Mouse (Mus musculus): ENCODE results near the gene Rassf7.

The Rassf7 gene

GRCm38 (mm10) chr7:141215101-141215879 is at the start of gene Rassf7:
Gene Rassf7 (plus strand): TSS chr7:141215860.
- DNase-seq (ENCODE audit: low spot score) = peak; percentile 91

- DNase-seq (ENCODE audit: low spot score) = peak; percentile 75
These were observed 47.7 kb upstream of the Rassf7 start for GRCm38 (mm10) chr7:141167901-141168517.

- DNase-seq (ENCODE audit: low spot score) = peak; percentile 68
These were observed 47.1 kb upstream of the Rassf7 start for GRCm38 (mm10) chr7:141168518-141168953.

GRCm38 (mm10) chr7:141169300-141169699 is 46.4 kb upstream of the Rassf7 start:
- DNase-seq (ENCODE audit: low spot score) = no peak

GRCm38 (mm10) chr7:141169866-141170265 is 45.8 kb upstream of the Rassf7 start:
- no peak for DNase-seq (ENCODE audit: low spot score)

GRCm38 (mm10) chr7:141172116-141173006 is 43.3 kb upstream of the Rassf7 start, which contains the start of gene Rnh1:
Gene Rnh1 (minus strand): TSS chr7:141172857.
- DNase-seq (ENCODE audit: low spot score) = peak; percentile 89

GRCm38 (mm10) chr7:141173323-141173850 is 42.3 kb upstream of the Rassf7 start:
- no peak for DNase-seq (ENCODE audit: low spot score)

GRCm38 (mm10) chr7:141175068-141175467 is 40.6 kb upstream of the Rassf7 start:
- no peak for DNase-seq (ENCODE audit: low spot score)

- DNase-seq (ENCODE audit: low spot score) = peak; percentile 71
These were observed 39.5 kb upstream of the Rassf7 start for GRCm38 (mm10) chr7:141176173-141176572.

GRCm38 (mm10) chr7:141188194-141188593 is 27.5 kb upstream of the Rassf7 start:
- no peak for DNase-seq (ENCODE audit: low spot score)

- no peak for DNase-seq (ENCODE audit: low spot score)
These were observed 26.9 kb upstream of the Rassf7 start for GRCm38 (mm10) chr7:141188733-141189132.

GRCm38 (mm10) chr7:141190220-141190619 is 25.4 kb upstream of the Rassf7 start:
- DNase-seq (ENCODE audit: low spot score) = no peak

- no peak for DNase-seq (ENCODE audit: low spot score)
These were observed 24.6 kb upstream of the Rassf7 start for GRCm38 (mm10) chr7:141191036-141191435.

- DNase-seq (ENCODE audit: low spot score) = no peak
These were observed 23.6 kb upstream of the Rassf7 start for GRCm38 (mm10) chr7:141191796-141192685.

GRCm38 (mm10) chr7:141192776-141193347 is 22.8 kb upstream of the Rassf7 start:
- no peak for DNase-seq (ENCODE audit: low spot score)

- DNase-seq (ENCODE audit: low spot score) = no peak
These were observed 22.3 kb upstream of the Rassf7 start for GRCm38 (mm10) chr7:141193348-141193856.

GRCm38 (mm10) chr7:141193948-141194347 is 21.7 kb upstream of the Rassf7 start, which contains the start of the genes Hras and Lrrc56:
Gene Hras (minus strand): TSS chr7:141194005.
Gene Lrrc56 (plus strand): TSS chr7:141194157.
- DNase-seq (ENCODE audit: low spot score) = peak; percentile 95

- DNase-seq (ENCODE audit: low spot score) = no peak
These were observed 21.3 kb upstream of the Rassf7 start for GRCm38 (mm10) chr7:141194409-141194808.

- peak; percentile 81 for DNase-seq (ENCODE audit: low spot score)
These were observed 20.8 kb upstream of the Rassf7 start for GRCm38 (mm10) chr7:141194830-141195229.

GRCm38 (mm10) chr7:141195754-141196153 is 19.9 kb upstream of the Rassf7 start:
- no peak for DNase-seq (ENCODE audit: low spot score)
